Mouse (Mus musculus): ENCODE results near the gene Sertad3. TPM values are rescaled to one million over a fixed set of nuclear protein-coding genes. Genes with fewer than 3 reads are reported as not detected.
"Not testable (repeated sequence)": the region's sequence is repeated elsewhere in the genome, so short reads cannot be mapped to it uniquely, and the experiment has no call there.

The Sertad3 gene
- total RNA-seq, 2 experiments from 2014 or later, result 7.4 to 10.1 TPM

DNA sequence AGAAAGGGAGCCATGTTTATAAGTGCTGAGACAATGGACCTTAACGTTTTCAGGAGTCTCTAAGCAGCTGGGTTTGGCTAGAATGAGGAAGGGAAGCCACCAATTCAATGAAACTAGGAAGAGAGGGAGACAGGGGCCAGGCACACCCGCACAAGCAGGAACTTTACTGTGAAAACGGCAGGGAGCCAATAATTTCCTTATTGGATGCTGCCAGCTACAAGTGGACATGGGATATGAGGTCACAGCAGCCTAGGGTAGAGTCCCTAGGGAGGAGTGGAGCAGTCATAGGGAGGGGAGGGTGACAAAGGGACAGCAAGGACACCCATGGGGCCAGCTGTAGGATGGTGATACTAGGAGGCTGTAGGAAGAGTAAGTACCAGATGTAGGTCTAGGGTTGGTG is 19.5 kb downstream of the Sertad3 start:
- DNase-seq, result no peak

DNA sequence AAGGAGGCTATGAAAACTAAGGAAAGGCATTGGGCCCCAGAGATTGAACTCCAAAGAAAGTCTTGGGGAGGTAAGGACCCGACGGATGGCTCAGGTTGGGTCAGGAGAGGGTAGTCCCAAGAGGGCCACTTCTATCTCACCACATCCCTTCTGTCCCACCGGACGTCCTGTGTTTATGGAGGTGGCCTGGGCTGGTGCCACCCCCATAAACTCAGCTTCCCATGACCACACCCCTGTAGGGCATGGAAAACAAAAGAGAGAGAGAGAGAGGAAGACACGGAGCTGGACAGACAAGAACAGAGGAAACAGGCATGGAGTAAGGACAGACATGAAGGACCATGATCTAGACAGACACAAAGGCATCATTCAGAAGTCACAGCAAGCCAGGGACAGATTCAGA is 19.9 kb downstream of the Sertad3 start:
- DNase-seq, result no peak

- DNase-seq, result not testable (repeated sequence)
Measured at GRCm38 (mm10) chr7:27494659-27495367, 21.2 kb downstream of the Sertad3 start.

GRCm38 (mm10) chr7:27499036-27499435 is 25.5 kb downstream of the Sertad3 start, which contains the start of gene Prx:
Gene Prx (plus strand): TSS chr7:27499324.
- no peak for DNase-seq

GRCm38 (mm10) chr7:27501620-27502019 is 28.1 kb downstream of the Sertad3 start:
- DNase-seq, result peak; percentile 39

GRCm38 (mm10) chr7:27506765-27507370 is 33.3 kb downstream of the Sertad3 start:
- DNase-seq, result no peak

DNA sequence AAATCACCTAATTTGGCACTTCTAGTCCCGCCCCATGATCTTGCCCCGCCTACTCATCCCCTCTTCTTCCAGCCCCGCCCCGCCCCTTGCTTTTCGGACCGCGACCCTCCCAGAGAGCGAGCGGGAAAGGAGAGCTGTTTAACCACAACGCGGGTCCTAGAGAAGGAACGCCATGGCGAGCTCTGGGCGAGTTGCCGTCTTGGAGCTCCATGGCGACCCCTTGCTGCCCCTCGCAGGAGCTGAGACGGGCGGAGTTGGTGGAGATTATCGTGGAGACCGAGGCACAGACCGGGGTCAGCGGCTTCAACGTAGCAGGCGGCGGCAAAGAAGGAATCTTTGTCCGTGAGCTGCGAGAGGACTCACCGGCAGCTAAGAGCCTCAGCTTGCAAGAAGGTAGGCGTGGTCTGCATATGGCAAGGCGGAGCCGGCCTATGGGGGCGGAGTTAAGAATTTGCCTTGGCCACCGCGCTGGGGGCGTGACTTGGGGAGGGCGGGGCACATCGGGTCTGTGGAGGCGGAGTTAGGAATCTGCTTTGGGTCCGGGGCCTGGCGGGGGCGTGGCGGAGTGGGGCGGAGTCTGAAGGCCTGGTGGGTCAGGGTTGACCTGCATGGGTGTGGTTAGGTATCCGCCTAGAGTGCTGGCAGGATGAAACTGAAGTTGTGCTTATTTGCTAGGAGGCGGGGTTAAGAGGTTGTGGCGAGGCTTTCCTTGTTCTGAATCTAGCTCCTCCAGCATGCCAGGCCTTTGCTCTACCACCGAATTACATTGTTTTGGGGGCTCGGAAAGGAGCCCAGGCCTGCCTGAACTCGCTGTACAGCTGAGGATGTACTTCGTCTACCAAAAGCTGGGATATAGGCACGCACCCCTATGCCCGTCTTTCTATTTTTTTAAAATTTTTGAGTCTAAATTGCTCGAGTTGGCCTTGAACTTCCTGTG is 34.4 kb downstream of the Sertad3 start:
- peak; percentile 99 for DNase-seq

GRCm38 (mm10) chr7:27508648-27509005 is 35.1 kb downstream of the Sertad3 start:
- peak; percentile 76 for DNase-seq

DNA sequence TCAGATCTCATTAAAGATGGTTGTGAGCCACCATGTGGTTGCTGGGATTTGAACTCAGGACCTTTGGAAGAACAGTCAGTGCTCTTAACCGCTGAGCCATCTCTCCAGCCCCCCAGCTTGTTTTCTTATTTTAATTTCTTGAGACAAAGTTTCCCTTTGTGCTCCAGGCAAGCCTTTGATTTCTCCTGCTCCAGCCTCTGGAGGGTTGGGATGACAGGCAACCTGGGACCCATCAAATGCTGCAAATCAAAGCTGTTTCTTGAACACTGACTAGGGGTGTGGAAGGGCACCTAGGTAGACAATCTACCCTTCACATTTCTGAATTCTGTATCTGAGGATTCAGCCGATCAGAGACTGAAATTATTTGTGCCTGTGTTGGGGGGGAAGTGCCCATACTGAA is 37.2 kb downstream of the Sertad3 start:
- no peak for DNase-seq

- DNase-seq, result no peak
Measured at GRCm38 (mm10) chr7:27514961-27515360, 41.4 kb downstream of the Sertad3 start.

DNA sequence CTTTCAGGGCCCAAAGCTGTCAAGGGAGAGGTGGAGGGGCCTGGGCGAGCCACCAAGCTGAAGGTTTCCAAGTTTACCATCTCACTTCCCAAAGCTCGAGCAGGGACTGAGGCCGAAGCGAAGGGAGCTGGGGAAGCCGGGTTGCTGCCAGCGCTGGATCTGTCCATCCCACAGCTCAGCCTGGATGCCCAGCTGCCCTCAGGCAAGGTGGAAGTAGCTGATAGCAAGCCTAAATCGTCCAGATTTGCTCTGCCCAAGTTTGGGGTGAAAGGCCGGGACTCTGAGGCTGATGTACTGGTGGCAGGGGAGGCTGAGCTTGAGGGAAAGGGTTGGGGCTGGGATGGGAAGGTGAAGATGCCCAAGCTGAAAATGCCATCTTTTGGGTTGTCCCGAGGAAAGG is 44.7 kb downstream of the Sertad3 start:
- DNase-seq, result no peak

DNA sequence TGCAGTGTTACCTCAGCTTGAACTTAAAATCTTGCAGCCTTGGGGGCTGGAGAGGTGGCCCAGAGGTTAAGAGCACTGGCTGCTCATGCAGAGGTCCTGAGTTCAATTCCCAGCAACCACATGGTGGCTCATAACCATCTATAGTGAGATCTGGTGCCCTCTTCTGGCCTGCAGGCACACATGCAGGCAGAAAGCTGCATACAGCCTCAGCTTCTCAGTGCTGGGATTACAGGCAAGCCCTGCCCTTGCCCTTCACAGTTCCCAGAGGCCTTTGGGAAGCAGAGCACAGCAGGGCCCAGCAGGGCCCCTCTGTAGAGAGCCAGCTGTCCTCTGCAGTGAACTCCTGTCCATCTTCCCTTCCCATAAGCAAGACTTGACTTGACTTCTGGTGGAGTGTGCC is 46.5 kb downstream of the Sertad3 start:
- DNase-seq, result no peak

DNA sequence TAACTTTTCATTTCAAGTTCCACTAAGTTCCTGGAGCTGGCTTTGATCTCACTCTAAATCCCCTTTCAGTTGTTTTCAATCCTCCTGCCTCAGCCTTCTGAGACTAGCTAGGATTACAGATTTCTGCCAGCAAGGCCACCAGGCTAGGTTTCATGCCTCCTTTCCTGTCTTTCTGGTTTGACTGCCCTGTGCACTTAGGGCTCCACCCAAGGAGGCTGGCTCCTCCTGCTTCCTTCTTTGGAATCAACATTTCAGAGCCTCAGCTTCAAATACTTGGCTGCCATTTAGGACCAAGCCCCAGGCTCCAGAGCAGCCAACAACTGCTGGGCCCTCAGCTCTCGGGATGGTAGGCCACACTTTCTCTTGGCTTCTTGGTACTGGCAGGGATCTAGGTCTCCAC is 47.0 kb downstream of the Sertad3 start:
- DNase-seq, result no peak

DNA sequence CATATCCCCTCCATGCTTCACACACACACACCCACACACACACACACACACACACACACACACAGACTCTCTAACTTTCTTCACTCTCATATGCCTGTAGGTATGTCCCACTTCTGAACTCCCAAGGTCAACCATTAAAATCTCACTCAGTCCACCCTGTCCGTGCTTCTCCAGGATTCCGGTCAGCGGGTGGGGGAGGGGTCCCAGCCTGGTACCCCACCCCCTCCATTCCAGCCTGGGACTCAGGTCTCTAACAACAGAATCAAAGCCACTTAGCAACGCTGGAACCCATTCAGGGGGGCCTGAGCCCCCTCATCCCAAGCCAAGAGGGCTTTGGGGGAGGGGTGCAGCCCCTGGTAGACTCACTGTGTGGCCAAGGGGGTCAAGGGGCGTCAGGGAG is 49.4 kb downstream of the Sertad3 start, which contains the start of gene Hipk4:
TSS of gene Hipk4 (plus strand) at position 301 of the 400 bp plus-strand sequence.
- DNase-seq, result no peak

- no peak for DNase-seq
Measured at GRCm38 (mm10) chr7:27523805-27524204, 50.2 kb downstream of the Sertad3 start.

DNA sequence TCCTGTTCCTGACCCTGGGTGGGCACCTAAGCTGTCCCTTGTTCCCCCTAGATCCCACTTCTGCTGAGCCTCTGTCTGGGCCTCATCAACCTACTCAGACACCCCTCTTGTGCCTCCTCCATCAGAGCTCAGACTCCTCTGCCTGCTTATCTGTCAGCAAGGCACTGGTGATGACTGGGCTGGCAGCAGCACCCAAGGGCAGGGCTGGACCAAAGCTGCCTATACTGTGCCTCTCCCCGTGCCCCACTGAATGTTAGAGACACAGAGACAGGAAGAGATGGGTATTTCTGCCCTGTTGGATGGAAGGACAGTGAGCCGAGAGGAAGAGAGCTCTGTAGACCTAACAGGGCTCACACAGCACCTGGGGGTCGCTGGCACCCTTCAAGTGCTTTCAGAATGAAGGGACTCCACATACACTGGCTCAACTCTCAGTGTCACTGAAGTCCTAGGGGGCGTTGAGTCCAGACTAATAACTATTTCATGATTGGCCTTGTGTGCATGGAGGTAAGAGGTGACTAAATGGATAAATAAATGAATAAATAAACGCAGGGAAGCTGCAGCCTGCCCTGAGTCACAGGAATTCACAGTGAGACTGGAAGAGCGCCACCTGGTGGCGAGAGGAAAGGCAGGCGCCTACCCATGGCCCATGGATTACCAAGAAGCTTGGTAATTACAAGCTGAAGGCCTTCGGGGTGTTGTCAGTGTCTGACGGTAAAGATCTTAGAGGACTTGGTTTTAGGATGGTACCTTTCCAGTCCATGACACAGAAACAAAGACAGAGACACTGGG is 52.7 kb downstream of the Sertad3 start:
- peak; percentile 83 for DNase-seq

Other genes with a start within 250 kb of the Sertad3 start
- gene Itpkc, start 245.1 kb upstream of the Sertad3 start, total RNA-seq (2021), result 1 to 10 TPM; 4.6 to 5.3 TPM
- 10 to 100 TPM; 10.2 to 11.2 TPM for gene Coq8b, start 240.7 kb upstream of the Sertad3 start, total RNA-seq (2021)
- 10 to 100 TPM; 11.5 to 12.1 TPM for gene Numbl, start 215.3 kb upstream of the Sertad3 start, total RNA-seq (2021)
- 100 to 1,000 TPM; 238 to 255 TPM for gene Ltbp4, start 136.1 kb upstream of the Sertad3 start, total RNA-seq (2021)
- gene Shkbp1, start 117.7 kb upstream of the Sertad3 start, total RNA-seq (2021), result 10 to 100 TPM; 18.4 to 19.8 TPM
- gene Gm20479, start 116.3 kb upstream of the Sertad3 start, total RNA-seq (2021), result 1 to 10 TPM in 1 of 2 experiments, not detected in 1; 3.7 TPM
- under 1 TPM; 0.32 to 0.50 TPM for gene Sptbn4, start 26.1 kb upstream of the Sertad3 start, total RNA-seq (2021)
- gene Blvrb, start 25.8 kb upstream of the Sertad3 start, total RNA-seq (2021), result 10 to 100 TPM; 36.3 to 44.5 TPM
- 10 to 100 TPM; 14.4 to 15.5 TPM for gene Sertad1, start 13.1 kb downstream of the Sertad3 start, total RNA-seq (2021)
- 1 to 10 TPM; 4.1 to 5.9 TPM for gene Prx, start 25.6 kb downstream of the Sertad3 start, total RNA-seq (2021)
- gene Hipk4, start 49.5 kb downstream of the Sertad3 start, total RNA-seq (2021), result 1 to 10 TPM in 1 of 2 experiments, under 1 TPM in 1; 0.83 to 1.0 TPM
- 10 to 100 TPM; 28.9 to 32.4 TPM for gene Pld3, start 79.5 kb downstream of the Sertad3 start, total RNA-seq (2021)
- gene 2310022A10Rik, start 79.5 kb downstream of the Sertad3 start, total RNA-seq (2021), result 10 to 100 TPM; 54.9 to 58.4 TPM
- 100 to 1,000 TPM; 158 to 164 TPM for gene Akt2, start 117.8 kb downstream of the Sertad3 start, total RNA-seq (2021)
- gene Ttc9b, start 180.1 kb downstream of the Sertad3 start, total RNA-seq (2021), result not detected
- gene Map3k10, start 200.8 kb downstream of the Sertad3 start, total RNA-seq (2021), result 10 to 100 TPM; 16.7 TPM
- under 1 TPM; 0.70 to 0.81 TPM for gene Zfp607b, start 215.6 kb downstream of the Sertad3 start, total RNA-seq (2021)

Data from heart, postnatal 4 days (tissue).